Mouse (Mus musculus) brain, embryonic 14.5 days (tissue): ENCODE measurements around the gene Ramp1.

ENCODE experiments used
- CTCF ChIP-seq: fragments of 200-500 bp; IDR thresholded peaks from 2 replicates; pipeline ENCODE4 v1.5.1; 2012; ENCODE audit warnings: inconsistent platforms, mild to moderate bottlenecking, moderate library complexity, borderline replicate concordance; ENCODE audit not compliant: insufficient read depth, insufficient read length; ENCODE audit errors: extremely low read depth
- POLR2A ChIP-seq: fragments of 200-500 bp; IDR thresholded peaks from 2 replicates; pipeline ENCODE4 v1.6.1; 2012; ENCODE audit warnings: mild to moderate bottlenecking, inconsistent platforms, borderline replicate concordance; ENCODE audit not compliant: poor library complexity, insufficient read depth, insufficient read length, severe bottlenecking; ENCODE audit errors: extremely low read depth

DNA sequence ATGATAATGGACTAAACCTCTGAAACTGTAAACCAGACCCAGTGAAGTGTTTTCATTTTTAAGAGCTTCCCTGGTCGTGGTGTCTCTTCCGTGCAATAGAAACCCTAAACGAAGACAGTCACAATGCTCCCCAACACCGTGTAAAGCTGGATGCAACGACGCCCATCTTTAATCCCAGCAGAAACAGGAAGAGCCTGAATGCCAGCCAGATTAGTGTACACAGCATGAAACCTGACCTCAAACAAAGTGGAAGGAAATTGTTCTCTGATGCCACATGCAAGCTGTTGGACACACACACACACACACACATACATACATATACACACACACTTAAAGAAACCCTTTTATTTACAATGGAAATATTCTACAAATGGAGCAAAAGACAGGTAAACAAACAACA is 51.5 kb downstream of the Ramp1 start:
- TF ChIP-seq CTCF (no peak), POLR2A (no peak)
